Mouse (Mus musculus) embryonic fibroblast, embryonic 13.5 days (primary cell): Measurements from ENCODE around the gene Tbc1d10b.

ENCODE experiments used
- CTCF ChIP-seq: IDR thresholded peaks from 2 replicates; pipeline ENCODE4 v1.5.1; 2011; ENCODE audit warnings: mild to moderate bottlenecking, control low read depth, low read length, moderate library complexity, borderline replicate concordance; ENCODE audit not compliant: insufficient read depth
- POLR2A ChIP-seq: IDR thresholded peaks from 2 replicates; pipeline ENCODE4 v1.6.1; 2011; ENCODE audit warnings: low read depth, mild to moderate bottlenecking, control low read depth, low read length, moderate library complexity

DNA sequence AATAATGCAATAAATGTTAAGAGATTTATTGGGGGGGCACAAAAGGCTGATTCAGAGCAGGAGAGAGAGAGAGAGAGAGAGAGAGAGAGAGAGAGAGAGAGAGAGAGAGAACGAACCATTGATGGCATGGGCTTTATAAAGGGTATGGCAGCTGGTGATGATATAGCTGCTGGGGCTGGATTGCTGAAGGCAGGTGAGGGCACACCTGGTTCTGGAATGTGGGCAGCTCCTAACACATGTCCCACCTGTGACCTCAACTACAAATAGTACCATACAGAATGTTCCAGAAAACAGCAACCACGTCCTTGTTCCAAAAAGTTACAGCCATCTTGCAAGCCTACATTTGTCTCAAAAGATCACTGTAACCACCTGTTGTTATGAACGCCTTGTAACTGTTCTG, 23.1 kb upstream of the Tbc1d10b start:
- TF ChIP-seq POLR2A (no peak; the same call in 1 of the 2 replicates), CTCF (no peak)
